Mouse (Mus musculus) hindlimb bud, embryonic 11.5 days (tissue): Measurements from ENCODE around the gene Ap1g1.
A peak's percentile ranks its signal among the peaks of the same experiment; 100 is the strongest.

Source experiments
- DNase-seq: peaks from one replicate; pipeline ENCODE4 v3.0.0-alpha.2; 2012; ENCODE audit warnings: low read depth, low spot score; ENCODE audit errors: extremely low spot score

The Ap1g1 gene

DNA sequence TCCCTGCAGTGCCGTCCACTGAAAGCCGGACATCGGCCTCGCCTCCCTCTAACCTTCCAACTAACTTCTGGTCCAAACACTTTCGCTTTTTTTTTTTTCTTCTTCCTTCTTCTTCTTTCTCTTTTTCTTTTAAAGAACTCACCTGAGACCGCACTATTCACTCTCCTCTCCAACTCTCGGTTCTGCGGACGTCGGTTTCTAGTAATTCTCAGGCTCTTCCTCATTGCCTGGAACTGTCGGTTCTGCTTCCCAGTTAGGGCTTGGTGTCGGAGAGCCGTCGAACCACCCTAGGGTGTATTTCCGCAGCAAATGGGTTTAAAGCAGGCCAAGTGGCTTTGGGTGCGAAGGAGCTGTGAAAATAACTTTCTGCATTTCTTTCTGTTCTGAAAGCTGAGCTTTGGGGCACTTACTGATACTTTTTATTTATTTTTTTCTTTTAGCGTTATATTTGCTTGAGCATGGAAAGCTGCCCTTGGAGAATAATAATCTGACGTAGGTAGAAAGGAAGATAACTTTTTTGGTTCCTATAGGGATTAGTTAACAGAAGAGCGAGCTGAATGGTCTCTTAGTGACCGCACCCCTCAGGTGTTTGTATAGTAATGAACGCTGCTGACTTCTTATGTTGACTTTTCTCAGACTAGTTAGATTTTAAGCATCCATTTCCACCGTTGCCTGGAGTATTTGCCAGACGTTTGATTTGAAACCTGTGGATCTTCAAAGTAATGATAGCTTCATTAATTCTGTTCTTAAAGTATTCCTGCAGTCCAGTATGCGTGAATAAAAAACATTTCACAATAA lies 1.3 kb downstream of the Ap1g1 start:
- no peak for DNase-seq

DNA sequence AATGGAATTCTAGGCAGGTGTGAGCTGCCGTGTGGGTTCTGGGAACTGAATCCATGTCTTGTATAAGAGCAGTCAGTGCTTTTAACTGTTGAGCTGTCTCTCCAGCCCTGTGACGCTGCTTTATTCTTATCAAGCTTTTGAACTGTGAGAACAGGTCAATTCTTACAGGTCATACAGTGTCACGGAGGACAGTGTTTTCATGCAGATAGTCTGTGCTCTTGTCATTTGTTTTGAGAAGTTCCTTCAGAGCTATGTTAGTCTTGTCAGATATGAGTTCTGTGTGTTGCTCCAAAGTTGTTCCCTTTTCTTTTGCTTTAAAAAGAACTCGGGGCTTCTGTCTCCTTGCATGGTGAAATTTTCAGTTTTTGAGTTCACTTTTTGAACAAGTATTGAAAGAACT lies 2.2 kb downstream of the Ap1g1 start:
- no peak for DNase-seq

DNA sequence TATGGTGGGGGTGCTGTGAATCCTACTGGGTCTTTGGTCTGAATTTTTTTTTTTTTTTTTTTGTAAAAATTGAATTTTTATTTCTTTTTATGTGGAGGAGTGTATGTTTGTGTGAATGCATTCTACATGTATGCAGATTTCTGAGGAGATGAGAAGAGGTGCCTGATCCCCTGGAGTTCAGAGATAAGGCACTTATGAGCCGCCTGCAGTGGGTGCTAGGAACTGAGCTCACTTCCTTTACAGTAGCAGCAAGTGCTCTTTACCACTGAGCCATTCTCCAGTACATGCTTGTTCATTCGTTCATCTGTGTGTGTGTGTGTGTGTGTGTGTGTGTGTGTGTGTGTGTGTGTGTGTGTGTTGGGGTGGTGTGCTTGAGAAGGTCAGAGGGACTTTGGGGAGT lies 12.6 kb downstream of the Ap1g1 start:
- no peak for DNase-seq

DNA sequence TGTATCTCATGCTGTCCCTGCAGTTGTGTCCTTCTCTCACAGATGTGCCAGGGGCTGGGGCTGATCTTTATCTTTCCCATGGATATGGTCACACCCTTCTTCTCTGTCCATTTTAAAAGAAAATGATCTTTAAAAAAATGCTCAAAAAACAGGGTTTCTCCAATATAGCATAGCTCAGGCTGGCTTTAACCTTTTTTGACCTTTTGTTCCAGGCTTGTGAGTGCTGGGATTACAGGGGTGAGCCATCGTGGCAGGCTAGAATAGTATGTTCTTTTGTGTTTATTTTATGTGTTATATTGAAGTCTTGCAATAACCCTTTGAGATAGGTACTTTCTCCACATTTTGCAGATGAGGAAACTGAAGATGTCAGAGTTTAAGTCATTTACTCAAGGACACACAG lies 16.8 kb downstream of the Ap1g1 start:
- DNase-seq, result no peak

DNA sequence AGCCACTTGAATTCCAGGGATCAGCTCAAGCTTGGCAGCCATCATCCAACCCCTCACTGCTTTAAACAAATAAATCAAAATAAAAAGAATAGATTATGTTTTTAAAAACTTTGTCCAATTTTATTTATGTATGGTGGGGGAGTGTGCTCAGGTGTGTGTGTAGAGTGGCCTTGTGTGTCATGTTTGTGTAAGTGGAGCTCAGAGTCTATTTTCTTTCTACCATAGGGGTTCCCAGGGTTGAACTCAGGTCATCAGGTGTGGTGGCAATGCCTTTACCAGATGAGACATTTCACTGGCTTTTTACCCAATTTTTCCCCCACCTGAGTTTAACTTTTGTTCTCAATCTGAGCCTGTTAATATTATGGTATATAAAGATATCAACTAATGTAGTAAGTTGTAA lies 20.4 kb downstream of the Ap1g1 start:
- DNase-seq, result no peak

DNA sequence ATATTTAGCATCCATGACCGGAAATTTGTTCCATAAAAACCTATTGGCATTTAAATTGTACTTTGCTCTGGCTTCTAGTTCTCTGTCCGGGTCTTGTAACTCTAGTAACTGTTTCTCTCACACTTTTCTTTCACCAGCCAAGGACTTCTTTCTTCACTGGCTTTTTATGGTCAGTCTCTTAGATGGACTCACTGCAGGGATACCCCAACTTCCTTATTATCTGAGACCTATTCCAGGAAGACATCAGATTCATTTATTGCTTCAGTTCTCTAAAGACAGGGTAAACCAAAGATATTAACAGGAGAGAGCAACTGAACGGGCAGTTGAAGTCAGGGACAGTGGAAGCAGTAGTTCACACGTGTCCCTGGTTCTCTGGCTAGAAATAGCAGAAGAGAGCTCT lies 20.9 kb downstream of the Ap1g1 start:
- DNase-seq, result no peak

DNA sequence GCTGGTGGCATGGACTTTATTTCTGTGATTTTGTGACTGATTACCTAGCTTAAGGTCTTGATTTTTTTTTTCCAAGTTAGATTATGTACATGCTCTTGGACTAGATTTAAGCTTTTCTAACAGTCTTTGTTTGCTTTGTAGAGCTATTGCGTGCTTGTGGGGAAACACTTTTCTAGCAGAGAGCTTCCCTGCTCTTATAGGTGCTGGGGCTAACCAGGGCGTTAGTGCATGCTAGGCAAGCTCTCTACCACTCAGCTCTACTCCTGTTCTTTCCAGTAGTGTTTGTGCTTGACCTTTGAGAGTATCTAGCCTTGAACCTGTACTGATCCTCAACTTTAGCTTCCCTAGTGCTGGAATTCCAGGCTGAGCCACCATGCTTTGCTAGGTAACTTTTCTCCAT lies 22.0 kb downstream of the Ap1g1 start:
- no peak for DNase-seq

DNA sequence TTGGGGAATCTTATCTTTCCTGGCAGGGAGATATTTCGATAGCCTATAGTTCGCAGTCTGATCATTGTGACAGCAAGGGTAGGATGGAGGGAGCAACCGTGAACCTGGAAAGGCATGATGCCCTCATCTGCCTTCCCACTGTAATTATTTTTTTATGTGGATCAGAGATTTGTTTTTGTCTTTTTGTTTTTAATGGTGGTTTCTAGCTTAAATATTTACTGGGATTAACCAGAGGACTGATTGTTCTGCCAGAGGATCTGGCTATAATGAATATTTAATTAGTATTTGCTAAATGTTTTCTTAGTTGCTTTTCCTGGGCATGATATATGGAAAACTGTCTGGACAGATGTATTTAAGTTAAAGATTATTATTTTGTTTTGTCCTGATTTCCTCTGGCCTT lies 24.9 kb downstream of the Ap1g1 start:
- no peak for DNase-seq

DNA sequence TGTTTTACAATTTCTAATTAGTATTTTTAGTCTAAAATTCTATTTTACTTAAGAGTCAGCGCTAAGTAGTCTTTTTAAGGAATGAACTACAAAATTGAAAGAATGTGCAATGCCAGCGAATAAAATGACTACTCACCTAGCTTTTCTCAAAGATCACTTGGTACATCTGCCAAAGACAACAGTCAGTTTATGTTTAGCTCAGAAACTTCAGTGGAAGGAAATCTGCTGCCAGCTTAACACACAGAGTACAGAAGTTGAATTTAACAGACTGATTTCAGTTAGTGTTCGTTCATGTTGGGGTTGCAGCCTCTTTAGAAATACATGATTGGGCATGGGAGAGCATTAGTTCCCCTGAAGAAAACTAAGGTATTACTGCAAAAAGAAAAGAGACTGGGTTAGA lies 25.4 kb downstream of the Ap1g1 start:
- no peak for DNase-seq

DNA sequence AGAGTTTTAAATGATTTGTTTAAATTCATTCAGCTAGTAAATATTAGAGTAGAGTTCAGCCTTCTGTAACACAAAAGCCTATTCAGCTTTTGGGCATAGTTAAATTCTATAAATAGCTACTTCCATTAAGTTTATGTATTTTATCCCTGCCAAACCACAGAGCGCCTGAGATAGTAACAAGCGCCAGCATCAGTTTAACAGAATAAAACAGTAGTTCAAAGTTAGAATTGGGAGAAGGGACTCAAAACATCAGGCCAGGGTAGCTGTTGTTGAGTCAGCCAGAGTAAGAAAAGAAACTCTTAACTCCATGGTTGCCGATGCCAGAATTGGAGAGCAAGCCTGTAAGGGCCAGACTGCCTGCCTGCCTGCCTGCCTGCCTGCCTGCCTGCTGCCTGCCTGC lies 28.2 kb downstream of the Ap1g1 start:
- no peak for DNase-seq

DNA sequence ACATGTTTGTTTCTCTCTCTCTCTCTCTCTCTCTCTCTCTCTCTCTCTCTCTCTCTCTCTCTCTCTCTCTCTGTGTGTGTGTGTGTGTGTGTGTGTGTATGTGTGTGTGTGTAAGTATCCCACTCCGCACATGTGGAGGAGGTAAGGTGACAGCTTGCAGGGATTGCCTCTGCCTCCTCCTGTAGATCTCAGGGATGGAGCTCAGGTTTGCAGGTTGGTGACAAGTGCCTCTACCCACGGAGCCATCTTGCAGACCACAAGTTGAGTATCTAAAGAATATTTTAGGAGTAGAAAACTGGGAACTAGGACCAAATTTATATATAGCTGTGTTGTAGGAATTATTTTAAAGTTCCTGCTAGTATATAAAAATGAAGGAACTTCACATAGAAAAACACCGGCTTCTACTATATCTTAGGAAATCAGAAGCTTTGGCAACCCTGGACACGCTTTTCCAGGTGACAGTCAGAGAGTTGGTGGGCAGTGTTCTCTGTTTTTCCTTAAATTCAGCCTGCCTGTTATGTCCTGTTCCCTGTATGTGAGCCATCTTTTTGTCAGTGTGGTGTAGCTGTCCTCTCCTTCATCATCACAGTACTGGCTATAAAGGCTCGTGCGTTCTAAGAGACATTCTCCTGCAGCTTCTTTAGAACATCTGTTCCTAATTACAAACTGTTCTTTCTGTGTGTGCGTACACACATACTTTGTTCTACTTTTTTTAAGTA lies 29.2 kb downstream of the Ap1g1 start:
- no peak for DNase-seq

DNA sequence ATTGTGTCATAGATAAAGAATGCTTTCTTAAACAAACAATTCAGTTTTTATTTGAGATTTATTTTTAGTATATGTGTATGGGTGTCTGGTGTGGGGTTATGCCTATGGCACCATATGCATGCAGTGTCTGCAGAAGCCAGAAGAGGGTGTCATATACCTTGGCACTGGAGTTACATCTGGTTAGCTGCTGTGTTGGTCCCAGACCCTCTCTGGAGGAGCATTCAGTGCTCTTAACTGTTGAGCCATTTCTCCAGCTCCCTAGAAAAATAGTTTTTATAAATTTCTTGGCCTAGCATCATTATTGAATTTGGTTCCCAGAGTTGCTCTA lies 29.7 kb downstream of the Ap1g1 start:
- no peak for DNase-seq

DNA sequence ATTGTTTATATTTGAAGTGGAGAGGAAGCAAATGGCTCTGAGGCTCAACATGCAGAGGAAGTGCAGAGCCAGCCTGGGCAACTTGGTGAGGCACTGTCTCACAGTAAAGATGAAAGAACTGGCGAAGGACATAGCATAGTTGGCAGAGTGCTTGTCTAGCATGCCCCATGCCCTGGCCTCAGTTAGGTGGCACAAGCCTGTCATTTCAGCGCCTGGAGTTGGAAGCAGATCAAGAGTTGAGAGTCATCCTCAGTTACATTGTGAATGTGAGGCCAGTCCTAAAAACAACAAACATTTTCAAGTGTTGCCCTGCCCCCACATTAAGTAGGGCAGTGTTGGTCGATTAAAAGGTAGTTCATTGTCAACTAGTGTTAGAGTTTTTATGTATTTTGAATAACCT lies 32.1 kb downstream of the Ap1g1 start:
- no peak for DNase-seq

DNA sequence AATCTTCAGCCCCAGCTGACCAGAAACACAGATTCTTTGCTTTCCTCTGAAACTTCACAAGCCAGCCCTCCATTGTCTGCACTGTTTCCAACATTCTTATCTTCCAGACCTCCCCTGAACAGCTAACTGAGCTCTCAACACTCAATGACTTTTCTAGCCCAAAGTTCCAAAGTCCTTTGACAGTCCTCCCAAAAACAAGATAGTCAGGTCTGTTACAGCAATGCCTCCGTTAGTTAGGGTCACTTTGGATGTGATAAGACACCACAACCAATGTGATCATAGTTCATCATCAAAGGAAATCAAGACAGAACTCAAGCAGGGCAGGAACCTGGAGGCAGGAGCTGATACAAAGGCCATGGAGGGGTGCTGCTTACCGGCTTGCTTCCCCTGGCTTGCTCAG lies 36.9 kb downstream of the Ap1g1 start:
- no peak for DNase-seq

DNA sequence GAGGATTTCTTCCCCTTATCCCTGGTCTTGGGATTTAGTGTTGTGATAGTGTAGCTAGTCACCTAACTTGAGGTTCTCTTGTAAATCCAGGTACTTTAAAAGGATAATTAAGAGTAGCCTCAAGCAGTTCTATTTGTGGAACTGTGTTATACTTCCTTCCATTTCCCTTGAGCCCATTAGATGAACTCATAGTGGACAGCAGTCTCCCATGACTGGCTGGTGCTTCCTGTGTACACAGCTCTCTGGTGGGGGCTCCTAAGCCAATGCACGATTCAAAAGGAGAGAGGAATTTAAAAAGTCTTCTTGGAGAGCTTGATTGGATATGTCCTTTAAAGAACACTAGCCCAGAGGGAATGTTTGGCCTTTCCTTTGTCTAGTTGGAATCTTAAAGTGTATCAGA lies 39.6 kb downstream of the Ap1g1 start:
- no peak for DNase-seq

DNA sequence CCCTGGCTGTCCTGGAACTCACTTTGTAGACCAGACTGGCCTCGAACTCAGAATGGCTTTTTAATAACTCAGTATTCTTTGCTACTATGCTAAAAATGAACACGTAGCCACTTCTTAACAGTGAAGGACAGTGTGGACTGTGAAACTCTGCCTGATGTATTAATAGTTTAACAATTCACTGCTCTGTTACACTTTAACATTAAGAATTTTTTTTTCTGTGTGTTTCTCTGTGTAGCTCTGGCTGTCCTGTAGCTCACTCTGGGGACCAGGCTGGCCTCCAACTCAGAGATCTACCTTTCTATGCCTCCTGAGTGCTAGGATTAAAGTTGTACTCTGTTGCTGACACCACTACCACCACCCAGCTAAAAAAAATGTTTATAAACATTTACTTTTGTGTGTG lies 45.2 kb downstream of the Ap1g1 start:
- no peak for DNase-seq

DNA sequence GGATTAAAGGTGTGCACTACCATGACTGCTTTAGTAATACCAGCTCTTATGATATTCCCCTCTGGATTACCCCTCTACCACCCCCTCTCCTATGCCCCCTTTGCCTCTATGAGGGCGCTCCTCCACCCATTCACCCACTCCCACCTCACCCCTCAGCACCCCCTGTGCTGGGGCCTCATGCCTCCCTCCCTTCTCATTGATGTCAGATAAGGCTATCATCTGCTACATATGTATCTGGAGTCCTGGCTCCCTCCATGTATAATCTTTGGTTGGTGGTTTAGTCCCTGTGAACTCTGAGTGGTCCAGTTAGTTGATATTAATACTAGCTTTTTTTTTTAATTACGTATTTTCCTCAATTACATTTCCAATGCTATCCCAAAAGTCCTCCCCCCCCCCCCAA lies 61.5 kb downstream of the Ap1g1 start:
- no peak for DNase-seq

DNA sequence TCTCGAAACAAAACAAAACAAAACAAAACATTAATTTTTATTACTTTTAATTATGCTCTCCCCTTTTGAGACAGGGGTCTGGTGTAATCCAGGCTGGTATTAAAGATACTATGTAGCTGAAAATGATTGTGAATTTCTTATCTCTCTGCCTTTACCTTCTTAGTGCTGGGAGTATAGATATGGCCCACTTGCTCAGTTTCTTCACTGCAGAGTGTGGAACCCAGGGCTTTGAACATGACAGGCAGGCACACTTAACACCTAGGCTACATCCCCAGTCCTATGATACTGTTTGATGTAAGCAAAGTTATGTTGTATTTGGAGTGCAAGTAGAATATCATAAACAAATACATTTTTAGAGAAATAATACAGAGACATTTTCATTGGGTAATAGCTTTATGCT lies 64.1 kb downstream of the Ap1g1 start:
- DNase-seq, result no peak

DNA sequence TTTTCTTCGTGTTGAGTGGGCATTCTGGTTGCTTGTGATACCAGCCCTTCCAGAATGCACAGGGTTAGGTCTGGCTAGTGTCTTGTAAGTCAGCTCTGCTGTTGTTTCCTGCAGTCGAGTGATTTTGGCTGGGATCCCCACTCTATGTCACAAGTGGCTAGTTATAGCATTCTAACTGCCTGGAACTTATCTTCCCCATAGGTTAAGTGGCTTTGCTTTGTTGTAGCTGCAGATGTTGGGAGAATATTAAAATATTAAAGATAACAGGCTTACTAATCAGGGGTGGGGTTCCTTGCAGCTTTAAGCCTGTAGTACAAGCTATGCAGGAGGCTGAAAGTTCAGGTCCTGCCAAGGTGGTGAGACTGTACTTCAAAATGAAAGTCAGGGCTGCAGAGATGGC lies 69.5 kb downstream of the Ap1g1 start:
- DNase-seq, result no peak

DNA sequence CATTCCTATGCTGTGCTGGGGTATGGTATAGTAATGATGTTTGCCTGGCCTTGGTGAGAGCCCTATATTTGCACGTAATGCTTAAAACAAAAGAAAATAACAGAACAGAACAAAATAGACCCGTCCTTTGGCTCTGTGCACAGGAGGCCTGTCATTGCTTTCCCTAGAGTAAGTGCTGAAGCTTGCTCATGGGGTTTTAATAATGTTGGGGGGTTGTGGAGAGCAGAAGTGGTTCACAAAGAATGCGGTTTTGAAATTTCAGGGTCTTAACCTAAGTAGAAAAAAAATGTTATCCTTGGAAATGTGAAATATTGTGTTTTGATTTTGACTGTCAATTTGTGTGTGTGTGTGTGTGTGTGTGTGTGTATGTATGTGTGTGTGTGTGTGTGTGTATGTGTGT lies 70.6 kb downstream of the Ap1g1 start:
- DNase-seq, result no peak

DNA sequence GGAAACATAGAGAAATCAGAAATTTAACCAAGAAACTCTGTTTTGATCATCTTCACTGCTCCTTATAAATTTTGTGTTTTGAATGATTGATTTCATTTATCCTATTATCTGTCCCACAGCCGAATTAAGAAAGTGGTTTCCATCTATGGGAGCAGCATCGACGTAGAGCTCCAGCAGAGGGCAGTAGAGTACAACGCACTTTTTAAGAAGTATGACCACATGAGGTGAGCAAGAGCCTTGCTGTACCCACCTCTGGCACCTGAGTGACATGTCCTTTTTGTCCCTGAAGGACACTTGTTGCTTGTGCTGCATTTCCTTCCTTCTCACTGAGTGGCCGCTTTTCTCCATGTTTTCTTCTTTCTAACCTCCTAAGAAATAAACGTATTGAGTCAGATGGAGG lies 75.1 kb downstream of the Ap1g1 start:
- peak; percentile 42 for DNase-seq

DNA sequence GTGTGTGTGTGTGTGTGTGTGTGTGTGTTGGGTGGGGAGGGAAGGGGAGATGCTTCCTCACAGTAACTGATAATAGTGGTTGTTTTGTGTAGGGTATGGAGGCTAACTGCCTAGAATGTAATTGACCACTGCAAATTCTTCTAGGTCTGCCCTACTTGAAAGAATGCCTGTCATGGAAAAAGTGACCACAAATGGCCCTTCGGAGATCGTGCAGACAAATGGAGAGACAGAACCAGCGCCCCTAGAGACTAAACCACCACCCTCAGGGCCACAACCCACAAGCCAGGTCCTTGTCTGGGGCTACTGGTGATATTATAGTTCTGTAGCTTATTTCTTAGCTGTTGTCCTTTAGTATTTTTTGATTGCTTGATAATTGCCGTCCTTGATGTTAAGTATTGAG lies 76.2 kb downstream of the Ap1g1 start:
- DNase-seq, result no peak

DNA sequence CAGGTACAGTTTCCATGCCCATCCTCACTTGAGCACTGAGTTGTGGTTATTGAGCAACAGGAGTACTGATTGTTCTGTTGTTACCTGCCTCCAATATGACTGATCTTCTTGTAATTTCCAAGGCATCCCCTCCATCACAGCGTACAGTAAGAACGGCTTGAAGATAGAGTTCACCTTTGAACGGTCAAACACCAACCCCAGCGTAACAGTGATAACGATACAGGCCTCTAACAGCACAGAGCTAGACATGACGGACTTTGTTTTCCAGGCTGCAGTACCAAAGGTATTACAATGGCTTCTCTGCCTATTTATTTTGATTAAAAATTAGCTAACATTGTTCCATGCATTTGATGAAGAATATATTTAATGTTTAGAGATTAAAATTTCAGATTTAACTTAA lies 77.1 kb downstream of the Ap1g1 start:
- no peak for DNase-seq
